Mouse (Mus musculus): ENCODE measurements around the gene Twsg1. TPM values are rescaled to one million over a fixed set of nuclear protein-coding genes. Genes with fewer than 3 reads are reported as not detected.

Twsg1 gene
- total RNA-seq, 2 experiments from 2014 or later = 29.3 to 30.0 TPM

DNA sequence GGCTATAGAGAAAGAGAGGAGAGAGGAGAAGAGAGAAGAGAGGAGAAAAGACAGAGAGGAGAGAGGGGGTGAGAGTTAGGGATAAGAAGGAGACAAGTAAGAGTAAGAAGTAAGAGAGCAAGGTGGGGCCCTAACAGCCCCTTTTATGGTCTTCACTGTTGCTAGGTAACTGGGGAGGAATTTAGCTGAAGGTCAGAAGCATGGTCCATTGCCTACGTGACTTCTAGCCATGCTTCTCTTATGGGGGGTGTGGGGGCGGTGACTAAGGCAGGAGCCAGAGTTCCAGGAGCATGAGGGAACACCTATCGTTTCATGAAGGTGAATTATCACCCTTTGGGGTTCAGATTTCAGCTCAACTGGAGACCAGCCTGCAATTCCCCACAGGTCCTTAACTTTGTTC, 55.0 kb downstream of the Twsg1 start:
- DNase-seq (ENCODE audit: extremely low spot score in 1 of 2, low spot score in 1 of 2) = no peak

DNA sequence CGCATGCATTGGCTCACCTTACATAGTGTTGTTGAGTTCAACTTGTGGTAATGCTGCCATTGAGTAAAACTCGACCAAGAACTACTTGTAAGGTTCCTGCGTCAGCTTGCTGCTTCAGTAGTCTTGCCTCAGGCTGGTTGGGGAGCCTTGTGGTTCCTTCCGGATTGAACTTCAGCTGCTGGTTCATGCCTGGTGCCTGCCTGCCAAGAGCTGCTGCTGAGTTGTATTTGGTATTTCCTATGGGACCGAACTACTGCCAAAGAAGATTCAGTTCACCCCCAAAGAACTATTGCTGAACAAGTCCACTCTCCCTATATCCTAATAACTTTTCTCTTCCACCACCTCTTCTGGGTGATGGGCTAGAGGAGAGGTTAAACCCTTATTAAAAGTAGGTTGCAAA, 61.5 kb downstream of the Twsg1 start:
- no peak for DNase-seq (ENCODE audit: extremely low spot score in 1 of 2, low spot score in 1 of 2)

DNA sequence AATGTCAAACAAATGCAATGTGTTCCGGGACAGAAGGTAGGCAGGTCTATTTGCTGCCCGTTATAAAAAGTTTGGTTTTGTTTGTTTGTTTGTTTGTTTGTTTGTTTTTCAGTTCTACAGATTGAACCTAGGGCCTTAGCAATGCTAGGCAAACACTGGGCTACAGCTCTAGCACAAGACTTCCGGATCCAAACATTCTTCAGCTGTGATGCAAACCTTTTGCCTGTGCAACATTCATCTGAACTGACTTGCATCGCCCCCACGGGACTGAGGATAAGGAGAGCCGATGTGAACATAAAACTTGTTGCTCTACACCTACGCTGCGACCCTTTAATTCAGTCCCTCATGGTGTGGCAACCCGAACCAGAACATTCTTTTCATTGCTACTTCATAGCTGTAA, 64.5 kb downstream of the Twsg1 start:
- DNase-seq (ENCODE audit: extremely low spot score in 1 of 2, low spot score in 1 of 2) = no peak

DNA sequence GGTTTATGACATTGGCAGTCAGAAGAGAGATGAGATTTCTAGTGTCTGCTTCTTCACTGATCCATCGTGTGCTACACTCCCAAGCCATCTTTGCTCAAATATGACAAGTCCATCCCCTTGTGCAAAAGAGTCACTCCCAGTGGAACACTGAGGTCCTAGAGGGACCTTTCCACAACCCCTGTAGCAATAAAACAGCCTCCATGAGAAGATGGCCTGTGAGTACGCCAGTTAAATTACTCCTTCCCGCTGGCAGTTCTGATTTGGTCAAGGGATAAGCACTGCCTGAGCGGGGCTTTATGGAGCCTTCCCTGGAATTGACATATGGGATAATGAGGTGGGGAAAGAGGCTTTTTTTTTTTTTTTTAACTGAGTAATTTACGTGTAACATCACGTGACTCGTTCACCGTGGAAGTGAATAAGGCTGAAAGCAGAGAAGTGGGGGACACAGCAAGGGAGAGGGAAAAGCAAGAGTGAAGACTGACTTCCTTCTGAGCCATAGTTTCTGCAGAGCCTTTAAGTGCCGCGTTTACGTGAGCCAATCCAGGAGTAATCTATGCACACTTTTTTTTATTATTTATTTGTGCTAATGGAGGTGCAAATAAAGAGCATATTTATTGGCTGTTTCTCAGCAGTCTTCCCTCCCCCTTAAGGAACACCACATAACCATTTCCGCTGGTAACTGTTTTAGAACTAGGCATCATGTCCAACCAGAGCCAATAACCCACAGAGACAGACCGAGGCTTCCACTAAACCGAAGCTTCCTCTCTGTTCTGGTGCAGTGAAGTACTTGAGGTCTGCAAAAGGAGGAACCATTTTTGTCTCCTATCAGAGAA, 65.1 kb downstream of the Twsg1 start, which contains the start of gene Ralbp1:
Ralbp1 (minus strand) TSS at position 102 of the 833 bp plus-strand sequence.
- peak; percentile 29 to 42 for DNase-seq (ENCODE audit: extremely low spot score in 1 of 2, low spot score in 1 of 2)

DNA sequence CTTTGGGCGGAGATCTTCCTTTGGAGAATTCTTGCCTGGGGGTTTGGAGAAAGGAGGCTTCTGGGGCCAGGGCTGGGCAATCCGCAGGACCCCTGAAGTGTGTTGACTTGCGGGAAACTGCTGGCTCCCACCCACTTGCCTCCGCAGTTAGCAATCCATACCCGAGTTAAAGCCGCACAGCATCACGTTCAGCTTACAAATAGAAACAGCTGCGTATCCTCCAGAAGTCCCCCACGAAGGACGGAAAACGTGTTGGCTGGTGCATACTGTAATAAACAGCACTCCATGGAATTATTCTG, 65.7 kb downstream of the Twsg1 start:
- DNase-seq (ENCODE audit: extremely low spot score in 1 of 2, low spot score in 1 of 2) = no peak

DNA sequence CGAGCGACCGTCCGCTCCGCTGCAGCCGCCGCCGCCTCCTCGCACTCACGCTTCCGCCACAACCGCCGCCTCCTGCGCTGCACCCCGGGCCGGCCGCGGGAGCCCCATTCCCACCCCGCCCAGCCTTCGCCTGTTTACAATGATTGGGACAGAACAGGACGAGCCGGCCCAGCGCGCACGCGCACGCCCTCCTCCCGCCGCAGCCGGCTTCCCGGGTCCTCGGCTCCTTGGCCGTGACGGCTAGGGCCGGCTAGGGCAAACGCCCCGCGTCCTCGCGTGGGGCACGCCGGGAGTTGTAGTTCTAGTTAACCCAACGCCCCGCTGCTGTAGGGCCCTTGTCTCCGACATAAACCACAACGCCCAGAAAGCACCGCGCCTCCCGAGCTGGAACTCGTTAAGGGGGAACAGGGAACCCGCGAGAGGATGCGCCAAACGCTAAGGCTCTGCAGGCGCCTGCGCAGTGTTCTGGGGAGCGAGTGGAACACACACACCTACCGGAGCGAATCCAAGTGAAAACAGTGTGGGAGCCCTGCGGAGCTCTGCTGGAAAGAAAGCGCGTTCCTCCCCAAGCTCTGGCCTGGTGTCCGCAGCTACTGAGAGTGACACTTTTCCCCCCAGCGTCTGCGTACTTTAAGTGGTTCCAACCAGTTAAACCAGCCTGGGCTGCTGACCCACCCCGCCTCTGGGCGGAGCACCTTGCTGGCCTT, 66.2 kb downstream of the Twsg1 start:
- peak; percentile 93 to 96 for DNase-seq (ENCODE audit: extremely low spot score in 1 of 2, low spot score in 1 of 2)

DNA sequence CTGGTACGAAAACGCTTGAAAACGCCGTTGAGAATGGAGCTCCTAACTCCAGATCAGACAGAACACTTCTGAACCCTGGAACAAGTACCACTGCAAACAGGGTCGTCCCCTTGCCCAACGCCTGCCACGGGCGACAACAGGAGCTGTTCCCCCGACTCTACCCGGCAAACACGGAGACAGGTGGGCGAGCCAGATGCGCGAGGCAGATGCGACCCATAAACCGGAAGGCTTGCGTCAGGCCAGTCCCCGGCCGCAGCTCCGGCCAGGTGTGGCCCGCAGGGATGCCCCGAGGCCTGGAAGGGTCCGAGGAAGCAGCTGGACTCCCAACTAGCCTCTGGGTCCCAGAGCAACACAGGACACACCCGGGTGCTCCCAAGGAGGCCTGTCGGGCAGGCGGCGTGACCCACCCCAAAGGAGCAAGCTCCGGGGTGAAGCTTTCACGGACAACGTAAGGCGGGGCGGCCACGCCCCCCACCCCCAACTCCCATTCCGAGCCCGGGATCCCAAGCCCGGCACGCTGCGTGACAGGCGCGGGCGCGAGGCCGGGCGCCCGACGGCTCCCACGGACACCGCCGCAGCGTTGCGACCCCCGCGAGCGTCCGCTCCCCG, 66.9 kb downstream of the Twsg1 start:
- DNase-seq (ENCODE audit: extremely low spot score in 1 of 2, low spot score in 1 of 2) = peak in 1 of 2 experiments; percentile 18

DNA sequence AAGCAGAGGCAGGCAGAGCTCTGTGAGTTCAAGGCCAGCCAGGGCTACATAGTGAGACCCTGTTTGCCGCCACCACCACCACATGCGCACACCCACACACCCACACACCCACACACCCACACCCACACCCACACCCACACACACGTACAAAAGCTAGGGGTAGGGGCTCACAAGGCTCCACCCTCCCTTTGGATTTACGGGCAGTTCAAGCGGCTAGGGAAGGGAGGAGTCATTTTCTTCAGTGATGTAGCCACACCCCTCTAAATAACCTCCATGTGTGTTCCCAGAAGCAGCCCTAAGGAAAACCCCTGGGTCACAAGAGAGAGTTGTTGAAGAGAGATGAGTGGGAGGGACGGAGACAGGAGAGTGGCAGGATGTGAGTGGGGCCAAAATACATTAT, 74.0 kb downstream of the Twsg1 start:
- DNase-seq (ENCODE audit: extremely low spot score in 1 of 2, low spot score in 1 of 2) = no peak

DNA sequence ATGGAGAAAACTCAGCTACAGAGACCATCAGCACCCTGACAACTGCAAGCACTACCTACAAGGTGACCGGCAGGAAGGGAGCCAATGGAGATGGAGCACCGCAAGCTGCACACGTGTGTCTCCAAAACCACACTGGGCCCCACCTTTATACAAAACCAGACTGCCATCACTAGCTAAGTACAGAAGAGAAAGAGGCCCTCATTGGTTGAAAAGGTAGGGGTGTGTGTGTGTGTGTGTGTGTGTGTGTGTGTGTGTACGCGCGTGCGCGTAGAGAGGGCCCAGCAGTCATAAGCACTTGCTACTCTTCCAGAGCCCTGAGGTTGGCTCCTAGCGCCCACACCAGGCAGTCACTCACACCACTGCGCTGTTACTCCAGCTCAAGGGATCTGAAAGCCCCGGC, 77.2 kb downstream of the Twsg1 start:
- no peak for DNase-seq (ENCODE audit: extremely low spot score in 1 of 2, low spot score in 1 of 2)

DNA sequence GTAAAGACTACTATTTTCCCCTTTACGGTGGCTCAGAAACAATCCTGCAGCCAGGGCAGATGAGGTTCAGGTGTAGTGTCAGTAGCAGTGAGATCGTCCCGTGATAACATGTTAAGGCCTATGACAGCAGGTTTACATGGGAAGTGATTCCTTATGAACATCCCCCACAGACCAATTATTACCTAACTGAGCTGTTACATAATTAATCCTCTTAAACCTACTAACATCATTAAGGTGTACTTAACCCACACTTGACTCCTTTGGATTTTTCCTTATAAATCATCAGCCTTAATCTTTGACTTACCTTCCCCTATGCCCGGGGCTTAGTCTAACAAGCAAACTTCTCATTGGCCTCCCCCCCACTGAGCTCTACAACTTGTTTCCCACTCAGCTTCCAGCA, 77.9 kb downstream of the Twsg1 start:
- no peak for DNase-seq (ENCODE audit: extremely low spot score in 1 of 2, low spot score in 1 of 2)

DNA sequence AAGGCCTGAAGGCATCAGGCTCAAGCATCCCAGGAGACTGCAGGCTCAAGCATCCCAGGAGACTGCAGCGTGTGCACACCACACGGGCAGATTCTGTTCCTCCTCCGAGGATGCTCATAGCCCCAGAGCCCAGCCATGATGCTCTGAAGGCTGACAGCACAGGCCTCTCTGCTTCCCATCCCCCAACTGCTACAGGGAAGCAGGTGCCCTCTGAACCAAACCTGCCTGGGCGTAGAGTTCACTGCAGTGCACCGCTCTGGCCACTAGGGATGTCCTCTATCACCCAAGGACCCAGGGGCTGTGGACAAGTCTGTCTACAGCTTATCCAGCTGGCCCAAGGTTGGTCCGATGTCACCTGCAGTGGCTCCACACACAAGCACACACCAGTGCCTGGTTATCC, 78.4 kb downstream of the Twsg1 start:
- DNase-seq (ENCODE audit: extremely low spot score in 1 of 2, low spot score in 1 of 2) = no peak

DNA sequence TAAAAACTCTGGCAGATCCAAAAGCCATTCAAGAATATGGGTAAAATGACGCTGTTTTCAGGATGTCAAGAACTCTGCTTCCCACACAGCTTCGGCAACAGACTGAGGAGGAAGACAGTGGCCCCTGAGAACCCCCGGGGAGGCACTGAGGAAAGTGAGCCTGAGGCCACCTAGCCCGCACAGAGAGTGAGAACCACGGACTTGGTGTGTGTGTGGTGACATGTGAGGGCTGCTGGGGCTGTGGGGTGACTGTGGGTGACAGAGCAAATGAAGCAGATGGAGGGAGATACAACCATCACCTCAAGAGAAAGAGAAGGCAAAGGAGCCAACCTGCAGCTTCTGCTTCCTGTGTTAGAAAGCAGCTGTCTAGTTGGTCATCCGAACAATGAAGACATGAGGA, 79.0 kb downstream of the Twsg1 start:
- DNase-seq (ENCODE audit: extremely low spot score in 1 of 2, low spot score in 1 of 2) = no peak

Other genes starting within 250 kb of the Twsg1 start
- gene Rab31, start 178.5 kb downstream of the Twsg1 start, total RNA-seq (2021) = 10 to 100 TPM; 55.7 to 59.0 TPM
- gene Ppp4r1, start 168.7 kb downstream of the Twsg1 start, total RNA-seq (2021) = 10 to 100 TPM; 27.3 to 34.3 TPM
- gene Ralbp1, start 65.4 kb downstream of the Twsg1 start, total RNA-seq (2021) = 10 to 100 TPM; 47.2 to 53.5 TPM
- gene Ankrd12, start 125.9 kb upstream of the Twsg1 start, total RNA-seq (2021) = 100 to 1,000 TPM; 146 to 159 TPM
- 100 to 1,000 TPM; 248 to 262 TPM for gene Ndufv2, start 150.3 kb upstream of the Twsg1 start, total RNA-seq (2021)
- gene Washc1, start 160.3 kb upstream of the Twsg1 start, total RNA-seq (2021) = 10 to 100 TPM; 43.6 to 44.8 TPM
- 1 to 10 TPM; 1.2 to 2.1 TPM for gene Ddx11, start 172.3 kb upstream of the Twsg1 start, total RNA-seq (2021)